Mouse (Mus musculus): Measurements from ENCODE around the gene Ddx5. TPM values are rescaled to one million over a fixed set of nuclear protein-coding genes. Genes with fewer than 3 reads are reported as not detected.

The Ddx5 gene
- 470 and 537 TPM in 2 replicates for polyA plus RNA-seq (2014; fragmentation: Nextera tagmentation; extraction: Ambion mirVana)

- Histone ChIP-seq H3K9ac (replicated peaks; ENCODE audit: low read length) (peak within 1 kb of the TSS; percentile 99), H3K9me3 (ENCODE audit: control insufficient read depth, low read length) (no peaks in the 10 kb centered on the region), H3K36me3 (ENCODE audit: control insufficient read depth, insufficient read depth, low read length) (peaks cover 38% of the 10 kb centered on the region), H3K4me2 (ENCODE audit: low read length) (peak within 1 kb of the TSS; percentile 60), H3K27ac (replicated peaks; ENCODE audit: low read depth, low read length) (peak within 1 kb of the TSS; percentile 98), H3K4me1 (ENCODE audit: control insufficient read depth, insufficient read depth, low read length) (peaks cover 20% of the 10 kb centered on the region), H3K27me3 (ENCODE audit: control insufficient read depth, insufficient read depth, low read length) (no peaks in the 10 kb centered on the region), H3K4me3 (replicated peaks; ENCODE audit: low read depth, low read length) (peak within 1 kb of the TSS; percentile 95)
- DNase-seq = peak; percentile 97
- under 1% methylated on average over 58 of the region's 58 CpGs for WGBS
- ATAC-seq (ENCODE audit: low FRiP score, low TSS enrichment) = peak; percentile 92
Measured at GRCm38 (mm10) chr11:106788775-106789459, at the start of gene Ddx5, which contains the start of gene Cep95. Gene Ddx5, minus strand, starts transcription at chr11:106789185. Gene Cep95, plus strand, starts transcription at chr11:106789252.

GRCm38 (mm10) chr11:106828079-106828478, 39.1 kb upstream of the Ddx5 start:
- H3K9ac ChIP-seq (replicated peaks; ENCODE audit: low read length) = no peak overlapping the region
- H3K4me1 ChIP-seq (ENCODE audit: control insufficient read depth, insufficient read depth, low read length) = no peaks in the 10 kb centered on the region
- no peak overlapping the region for H3K4me3 ChIP-seq (replicated peaks; ENCODE audit: low read depth, low read length)
- WGBS = 98% methylated on average over 7 of the region's 7 CpGs
- DNase-seq (no peak), ATAC-seq (ENCODE audit: low FRiP score, low TSS enrichment) (no peak)
- no peaks in the 10 kb centered on the region for H3K27me3 ChIP-seq (ENCODE audit: control insufficient read depth, insufficient read depth, low read length)
- H3K27ac ChIP-seq (replicated peaks; ENCODE audit: low read depth, low read length) = no peak overlapping the region
- no peak overlapping the region for H3K4me2 ChIP-seq (ENCODE audit: low read length)
- peaks cover 65% of the 10 kb centered on the region for H3K36me3 ChIP-seq (ENCODE audit: control insufficient read depth, insufficient read depth, low read length)
- H3K9me3 ChIP-seq (ENCODE audit: control insufficient read depth, low read length) = no peaks in the 10 kb centered on the region

GRCm38 (mm10) chr11:106824403-106824802, 35.4 kb upstream of the Ddx5 start:
- no peak for ATAC-seq (ENCODE audit: low FRiP score, low TSS enrichment)
- WGBS = 94% methylated on average over 10 of the region's 10 CpGs
- Histone ChIP-seq H3K36me3 (ENCODE audit: control insufficient read depth, insufficient read depth, low read length) (peaks cover 64% of the 10 kb centered on the region), H3K4me3 (replicated peaks; ENCODE audit: low read depth, low read length) (no peak overlapping the region), H3K4me2 (ENCODE audit: low read length) (no peak overlapping the region), H3K9ac (replicated peaks; ENCODE audit: low read length) (no peak overlapping the region), H3K9me3 (ENCODE audit: control insufficient read depth, low read length) (no peaks in the 10 kb centered on the region), H3K27ac (replicated peaks; ENCODE audit: low read depth, low read length) (no peak overlapping the region), H3K4me1 (ENCODE audit: control insufficient read depth, insufficient read depth, low read length) (no peaks in the 10 kb centered on the region), H3K27me3 (ENCODE audit: control insufficient read depth, insufficient read depth, low read length) (no peaks in the 10 kb centered on the region)
- DNase-seq = no peak

GRCm38 (mm10) chr11:106823741-106824140, 34.8 kb upstream of the Ddx5 start:
- Histone ChIP-seq H3K9ac (replicated peaks; ENCODE audit: low read length) (no peak overlapping the region), H3K27me3 (ENCODE audit: control insufficient read depth, insufficient read depth, low read length) (no peaks in the 10 kb centered on the region), H3K4me1 (ENCODE audit: control insufficient read depth, insufficient read depth, low read length) (no peaks in the 10 kb centered on the region), H3K36me3 (ENCODE audit: control insufficient read depth, insufficient read depth, low read length) (peaks cover 65% of the 10 kb centered on the region), H3K4me2 (ENCODE audit: low read length) (no peak overlapping the region), H3K27ac (replicated peaks; ENCODE audit: low read depth, low read length) (no peak overlapping the region), H3K9me3 (ENCODE audit: control insufficient read depth, low read length) (no peaks in the 10 kb centered on the region), H3K4me3 (replicated peaks; ENCODE audit: low read depth, low read length) (no peak overlapping the region)
- ATAC-seq (ENCODE audit: low FRiP score, low TSS enrichment) (no peak), DNase-seq (no peak)
- WGBS = 96% methylated on average over 8 of the region's 8 CpGs

- no peaks in the 10 kb centered on the region for H3K9me3 ChIP-seq (ENCODE audit: control insufficient read depth, low read length)
- H3K27ac ChIP-seq (replicated peaks; ENCODE audit: low read depth, low read length) = no peak overlapping the region
- ATAC-seq (ENCODE audit: low FRiP score, low TSS enrichment) = no peak
- 85% methylated on average over 5 of the region's 5 CpGs for WGBS
- DNase-seq = no peak
- no peak overlapping the region for H3K9ac ChIP-seq (replicated peaks; ENCODE audit: low read length)
- H3K4me2 ChIP-seq (ENCODE audit: low read length) = no peak overlapping the region
- H3K4me1 ChIP-seq (ENCODE audit: control insufficient read depth, insufficient read depth, low read length) = peaks cover 3% of the 10 kb centered on the region; the same call in 1 of the 2 replicates
- peaks cover 66% of the 10 kb centered on the region for H3K36me3 ChIP-seq (ENCODE audit: control insufficient read depth, insufficient read depth, low read length)
- no peak overlapping the region for H3K4me3 ChIP-seq (replicated peaks; ENCODE audit: low read depth, low read length)
- H3K27me3 ChIP-seq (ENCODE audit: control insufficient read depth, insufficient read depth, low read length) = no peaks in the 10 kb centered on the region
Measured at GRCm38 (mm10) chr11:106822911-106823310, 33.9 kb upstream of the Ddx5 start.

- H3K4me1 ChIP-seq (ENCODE audit: control insufficient read depth, insufficient read depth, low read length) = peaks cover 5% of the 10 kb centered on the region; the same call in 1 of the 2 replicates
- 92% methylated on average over 8 of the region's 8 CpGs for WGBS
- ATAC-seq (ENCODE audit: low FRiP score, low TSS enrichment) = no peak
- no peak overlapping the region for H3K4me2 ChIP-seq (ENCODE audit: low read length)
- no peak overlapping the region for H3K27ac ChIP-seq (replicated peaks; ENCODE audit: low read depth, low read length)
- no peaks in the 10 kb centered on the region for H3K27me3 ChIP-seq (ENCODE audit: control insufficient read depth, insufficient read depth, low read length)
- peaks cover 65% of the 10 kb centered on the region for H3K36me3 ChIP-seq (ENCODE audit: control insufficient read depth, insufficient read depth, low read length)
- no peak overlapping the region for H3K9ac ChIP-seq (replicated peaks; ENCODE audit: low read length)
- H3K9me3 ChIP-seq (ENCODE audit: control insufficient read depth, low read length) = no peaks in the 10 kb centered on the region
- H3K4me3 ChIP-seq (replicated peaks; ENCODE audit: low read depth, low read length) = no peak overlapping the region
- no peak for DNase-seq
Measured at GRCm38 (mm10) chr11:106822491-106822890, 33.5 kb upstream of the Ddx5 start.

GRCm38 (mm10) chr11:106821397-106821796, 32.4 kb upstream of the Ddx5 start:
- H3K4me1 ChIP-seq (ENCODE audit: control insufficient read depth, insufficient read depth, low read length) = peaks cover 5% of the 10 kb centered on the region; the same call in 1 of the 2 replicates
- no peak overlapping the region for H3K27ac ChIP-seq (replicated peaks; ENCODE audit: low read depth, low read length)
- H3K4me2 ChIP-seq (ENCODE audit: low read length) = no peak overlapping the region
- H3K9me3 ChIP-seq (ENCODE audit: control insufficient read depth, low read length) = no peaks in the 10 kb centered on the region
- H3K27me3 ChIP-seq (ENCODE audit: control insufficient read depth, insufficient read depth, low read length) = no peaks in the 10 kb centered on the region
- DNase-seq (no peak), ATAC-seq (ENCODE audit: low FRiP score, low TSS enrichment) (no peak)
- H3K9ac ChIP-seq (replicated peaks; ENCODE audit: low read length) = no peak overlapping the region
- H3K4me3 ChIP-seq (replicated peaks; ENCODE audit: low read depth, low read length) = no peak overlapping the region
- WGBS = 90% methylated on average over 6 of the region's 6 CpGs
- peaks cover 76% of the 10 kb centered on the region for H3K36me3 ChIP-seq (ENCODE audit: control insufficient read depth, insufficient read depth, low read length)

- no peaks in the 10 kb centered on the region for H3K27me3 ChIP-seq (ENCODE audit: control insufficient read depth, insufficient read depth, low read length)
- H3K36me3 ChIP-seq (ENCODE audit: control insufficient read depth, insufficient read depth, low read length) = peaks cover 76% of the 10 kb centered on the region
- H3K9me3 ChIP-seq (ENCODE audit: control insufficient read depth, low read length) = no peaks in the 10 kb centered on the region
- H3K9ac ChIP-seq (replicated peaks; ENCODE audit: low read length) = no peak overlapping the region
- H3K4me1 ChIP-seq (ENCODE audit: control insufficient read depth, insufficient read depth, low read length) = peaks cover 5% of the 10 kb centered on the region; the same call in 1 of the 2 replicates
- ATAC-seq (ENCODE audit: low FRiP score, low TSS enrichment) = no peak
- H3K27ac ChIP-seq (replicated peaks; ENCODE audit: low read depth, low read length) = no peak overlapping the region
- DNase-seq = no peak
- 76% methylated on average over 4 of the region's 4 CpGs for WGBS
- no peak overlapping the region for H3K4me3 ChIP-seq (replicated peaks; ENCODE audit: low read depth, low read length)
- no peak overlapping the region for H3K4me2 ChIP-seq (ENCODE audit: low read length)
Measured at GRCm38 (mm10) chr11:106820972-106821371, 32.0 kb upstream of the Ddx5 start.

- Histone ChIP-seq H3K27me3 (ENCODE audit: control insufficient read depth, insufficient read depth, low read length) (no peaks in the 10 kb centered on the region), H3K27ac (replicated peaks; ENCODE audit: low read depth, low read length) (no peak overlapping the region), H3K9ac (replicated peaks; ENCODE audit: low read length) (no peak overlapping the region), H3K4me2 (ENCODE audit: low read length) (no peak overlapping the region), H3K36me3 (ENCODE audit: control insufficient read depth, insufficient read depth, low read length) (peaks cover 82% of the 10 kb centered on the region), H3K4me3 (replicated peaks; ENCODE audit: low read depth, low read length) (no peak overlapping the region), H3K9me3 (ENCODE audit: control insufficient read depth, low read length) (no peaks in the 10 kb centered on the region), H3K4me1 (ENCODE audit: control insufficient read depth, insufficient read depth, low read length) (peaks cover 5% of the 10 kb centered on the region; the same call in 1 of the 2 replicates)
- ATAC-seq (ENCODE audit: low FRiP score, low TSS enrichment) (no peak), DNase-seq (no peak)
- WGBS = 83% methylated on average over 6 of the region's 6 CpGs
Measured at GRCm38 (mm10) chr11:106820252-106820651, 31.3 kb upstream of the Ddx5 start.
